Mouse (Mus musculus): ENCODE data around the gene Fgfr2.

DNA sequence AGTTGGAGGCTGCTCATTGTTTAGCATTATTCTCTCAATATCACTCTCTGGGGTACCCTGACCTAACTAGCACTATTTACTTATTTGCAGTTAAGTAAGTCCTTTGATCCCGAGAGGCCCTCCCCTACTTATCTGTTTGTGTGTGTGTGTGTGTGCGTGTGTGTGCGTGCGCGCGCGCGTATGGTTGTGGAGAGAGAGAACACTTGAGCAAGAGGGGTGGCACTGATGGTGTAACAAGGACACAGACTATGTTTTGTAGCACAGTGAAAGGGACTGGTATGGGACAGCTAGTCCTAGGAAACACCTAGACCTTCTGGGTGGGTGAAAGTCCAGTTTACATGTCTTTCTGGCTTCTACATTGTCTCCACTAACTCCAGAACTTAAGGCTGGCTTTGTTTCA lies 511.6 kb downstream of the Fgfr2 start:
- no peak for TF ChIP-seq POLR2A (IDR thresholded peaks at IDR 0.05; ENCODE audit: borderline replicate concordance, extremely low read depth, low read depth, low read length)
- no peak for TF ChIP-seq CTCF (IDR thresholded peaks at IDR 0.05; ENCODE audit: insufficient read depth, low read length)
